Mouse (Mus musculus) layer of hippocampus, postnatal 10 days (tissue): ENCODE results near the gene Crx. TPM values are rescaled to one million over a fixed set of nuclear protein-coding genes. Genes with fewer than 3 reads are reported as not detected.
"Not testable (repeated sequence)": the region's sequence is repeated elsewhere in the genome, so short reads cannot be mapped to it uniquely, and the experiment has no call there.

Experiments used
- DNase-seq, 2 experiments: peaks; one replicate each; pipeline ENCODE4 v3.0.0; 2021; ENCODE audit warnings: low spot score in 2 of 2
- long read RNA-seq: library from polyadenylated mRNA; stranded (forward); transcript quantifications from one replicate; pipeline ENCODE4 v2.0.0, GENCODE M21; 2023
- total RNA-seq, 2 experiments: library from RNA; stranded (reverse); gene quantifications; 2 replicates each; pipeline ENCODE4 v1.2.3; 2021

Gene Crx
- total RNA-seq, result not detected
- long read RNA-seq, result 0 reads

DNA sequence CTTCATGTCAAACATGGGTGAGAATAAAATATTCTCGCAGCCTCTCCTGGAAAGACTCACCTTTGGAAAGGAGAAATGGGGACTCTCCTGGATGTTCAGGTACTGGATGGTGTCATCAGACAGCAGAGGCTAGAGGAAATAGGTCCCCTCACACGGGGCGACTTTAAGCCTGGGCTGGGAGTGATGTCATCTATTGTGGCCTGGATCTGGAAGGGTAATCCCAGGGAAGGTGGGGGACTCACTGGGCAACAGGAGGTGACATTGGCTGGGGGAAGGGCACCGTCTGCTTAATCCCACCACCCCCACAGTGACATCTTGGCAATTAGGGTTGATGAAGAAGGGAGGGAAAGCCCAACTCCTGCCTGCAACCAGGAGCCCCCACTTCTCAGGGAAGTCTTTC, at the start of gene Crx:
Crx (minus strand) TSS at position 213 of the 400 bp plus-strand sequence.
- no peak for DNase-seq

DNA sequence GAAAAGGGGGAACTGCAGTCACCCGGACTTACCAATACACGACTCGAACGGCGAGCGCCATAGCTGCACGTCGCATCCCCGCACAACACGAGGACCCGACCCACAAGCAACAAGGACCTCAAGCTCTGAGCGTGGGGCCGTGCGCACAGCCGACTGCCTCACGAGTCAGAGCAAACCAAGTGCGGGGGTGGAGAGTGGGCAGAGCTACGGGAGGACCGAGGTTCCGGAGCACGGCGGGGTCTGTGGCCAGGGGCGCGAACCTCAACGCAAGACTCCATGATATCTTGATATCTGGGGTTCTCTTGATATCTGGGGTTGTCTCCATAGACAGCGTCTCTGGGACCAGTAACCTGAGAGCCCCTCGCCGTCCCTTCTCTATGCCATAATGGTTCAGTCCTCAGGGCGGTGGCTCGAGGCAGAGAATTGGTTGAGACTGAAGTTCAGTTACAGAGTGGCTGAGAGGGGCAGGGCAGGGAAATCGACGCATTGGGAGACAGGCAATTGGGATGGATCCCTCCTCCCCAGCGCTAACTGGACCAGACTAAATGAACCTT, 42.5 kb upstream of the Crx start, which contains the start of gene Selenow:
Selenow (minus strand) TSS at position 183 of the 554 bp plus-strand sequence.
- DNase-seq, result peak; percentile 95

DNA sequence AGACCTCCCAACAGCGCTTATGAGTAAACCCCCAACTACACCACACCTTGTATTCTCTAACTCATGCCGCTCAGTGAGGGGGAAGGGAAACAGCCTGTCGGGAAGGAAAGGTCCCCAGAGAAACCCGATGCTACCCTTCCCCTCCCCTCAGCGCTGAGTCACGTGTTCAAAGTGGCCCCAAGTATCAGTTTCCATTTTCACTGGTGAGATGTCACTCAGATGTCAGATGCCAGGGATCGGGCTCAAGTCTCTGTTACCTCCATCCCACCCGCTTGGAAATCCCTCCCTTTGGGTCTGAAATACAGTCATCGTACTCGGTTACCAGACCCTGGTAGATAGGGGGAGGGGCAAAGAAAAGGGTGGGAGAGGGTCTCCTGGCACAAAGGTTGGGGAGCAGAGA, 42.0 kb upstream of the Crx start:
- no peak for DNase-seq

DNA sequence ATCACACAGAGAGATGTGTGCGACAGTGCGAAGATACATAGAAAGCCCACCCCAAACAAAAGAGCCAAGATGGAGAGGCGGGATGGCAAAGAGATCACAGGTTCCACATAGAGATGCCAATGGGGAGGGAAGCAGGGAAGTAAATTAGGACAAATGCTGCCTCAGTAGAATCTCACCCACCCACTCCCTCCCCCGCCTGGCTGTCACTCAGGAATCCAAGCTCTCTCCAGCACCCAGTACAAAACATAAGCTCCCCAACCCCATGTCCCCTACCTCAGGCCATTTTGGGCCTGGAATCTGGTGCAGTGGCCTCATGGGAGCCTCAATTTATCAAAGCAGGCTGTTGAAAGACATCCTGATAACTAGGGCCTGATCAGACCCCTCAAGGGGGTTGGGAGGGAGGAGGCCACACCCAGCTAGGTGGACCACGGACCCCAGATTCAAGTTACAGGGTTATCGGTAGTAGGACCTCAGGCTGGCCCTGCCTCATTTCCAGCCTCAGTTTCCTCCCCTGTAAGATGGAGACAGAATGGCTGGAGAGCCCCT, 41.0 kb upstream of the Crx start:
- no peak for DNase-seq

DNA sequence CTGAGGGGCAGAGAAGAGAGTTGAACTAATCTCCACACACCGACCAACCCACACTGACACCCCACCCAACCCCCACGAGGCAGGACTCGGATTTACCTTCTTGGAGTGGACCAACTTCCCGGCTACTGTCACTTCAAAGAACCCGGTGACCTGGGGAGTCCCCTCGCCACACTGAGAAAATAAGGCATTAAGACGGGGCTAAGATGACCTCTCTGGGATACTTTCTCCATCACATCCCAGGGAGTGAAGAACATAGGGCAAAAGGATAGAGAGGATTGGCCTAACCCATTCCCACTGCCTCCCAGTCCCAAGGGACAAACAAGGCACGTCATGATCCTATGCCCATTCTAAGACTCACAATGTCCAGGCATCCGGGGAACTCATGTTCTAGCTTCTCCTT, 40.2 kb upstream of the Crx start:
- no peak for DNase-seq

DNA sequence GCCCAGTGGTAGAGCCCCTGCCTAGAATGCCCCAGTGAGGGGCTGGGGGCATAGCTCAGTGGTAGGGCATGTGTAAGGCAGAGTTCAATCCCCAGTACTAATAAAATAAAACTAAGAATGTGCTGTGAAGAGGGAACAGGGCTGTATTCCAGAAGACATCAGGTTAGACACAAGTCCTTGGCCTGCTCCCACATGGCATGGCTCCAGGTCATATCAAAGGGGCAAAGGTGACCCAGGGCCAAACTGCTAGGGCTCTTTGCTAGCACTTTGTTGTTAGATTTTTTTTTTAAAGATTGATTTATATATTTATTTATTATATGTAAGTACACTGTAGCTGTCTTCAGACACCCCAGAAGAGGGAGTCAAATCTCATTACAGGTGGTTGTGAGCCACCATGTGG, 38.6 kb upstream of the Crx start:
- peak in 1 of 2 experiments; percentile 45 for DNase-seq

DNA sequence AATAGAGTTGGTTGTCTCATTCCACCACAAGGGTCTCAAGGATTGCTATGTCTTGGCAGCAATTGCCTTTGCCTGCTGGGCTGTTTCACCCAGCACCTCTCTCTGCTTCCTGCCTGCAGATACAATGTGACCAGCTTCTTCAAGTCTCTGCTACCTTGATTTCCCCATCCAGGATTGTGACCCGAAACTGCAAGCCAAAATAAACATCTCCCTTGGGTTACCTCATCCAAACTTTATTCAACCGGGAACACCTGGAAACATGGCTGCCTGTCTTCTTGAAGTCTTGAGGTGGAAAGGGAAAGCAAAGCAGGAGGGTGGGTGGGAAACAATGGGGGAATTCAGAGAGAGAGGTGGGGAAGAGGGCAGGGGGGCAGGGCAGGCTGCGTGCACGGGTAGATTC, 37.2 kb upstream of the Crx start:
- no peak for DNase-seq

DNA sequence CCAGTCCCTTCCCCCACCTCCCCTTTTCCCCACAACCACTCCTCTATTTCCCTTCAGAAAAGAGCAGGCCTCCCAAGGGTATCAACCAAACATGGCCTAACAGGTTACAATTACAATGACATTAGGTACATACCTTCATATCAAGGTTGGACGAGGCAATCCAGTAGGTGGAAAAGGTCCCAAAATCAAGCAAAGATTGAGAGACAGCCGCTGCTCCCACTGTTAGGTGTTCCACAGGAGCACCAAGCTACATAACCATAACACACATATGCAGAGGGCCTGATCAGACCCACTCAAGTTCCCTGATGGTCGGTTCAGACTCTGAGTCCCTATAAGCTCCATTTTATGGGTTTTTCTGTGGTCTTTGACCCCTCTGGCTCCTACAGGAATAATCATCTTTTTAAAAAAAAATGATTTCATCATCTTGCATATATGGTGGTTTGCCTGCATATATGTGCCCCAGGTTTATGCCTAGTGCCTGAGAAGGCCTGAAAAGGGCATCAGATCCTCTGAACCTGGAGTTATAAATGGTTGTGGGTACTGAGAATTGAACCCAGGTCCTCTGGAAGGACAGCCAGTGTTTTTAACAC, 36.5 kb upstream of the Crx start:
- DNase-seq, result no peak

DNA sequence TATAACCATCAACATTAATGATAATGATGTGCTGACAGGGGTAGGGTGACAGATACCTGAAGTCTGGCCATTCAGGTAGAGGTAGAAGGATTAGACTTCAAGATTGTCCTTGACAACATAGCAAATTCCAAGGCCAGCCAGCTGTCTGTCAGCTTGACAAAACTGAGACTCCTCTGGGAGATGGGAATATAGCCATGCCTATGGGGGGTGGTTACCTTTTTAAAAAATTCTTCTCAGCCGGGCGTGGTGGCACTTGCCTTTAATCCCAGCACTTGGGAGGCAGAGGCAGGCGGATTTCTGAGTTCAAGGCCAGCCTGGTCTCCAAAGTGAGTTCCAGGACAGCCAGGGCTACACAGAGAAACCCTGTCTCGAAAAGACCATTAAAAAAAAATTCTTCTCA, 35.9 kb upstream of the Crx start:
- not testable (repeated sequence) for DNase-seq

DNA sequence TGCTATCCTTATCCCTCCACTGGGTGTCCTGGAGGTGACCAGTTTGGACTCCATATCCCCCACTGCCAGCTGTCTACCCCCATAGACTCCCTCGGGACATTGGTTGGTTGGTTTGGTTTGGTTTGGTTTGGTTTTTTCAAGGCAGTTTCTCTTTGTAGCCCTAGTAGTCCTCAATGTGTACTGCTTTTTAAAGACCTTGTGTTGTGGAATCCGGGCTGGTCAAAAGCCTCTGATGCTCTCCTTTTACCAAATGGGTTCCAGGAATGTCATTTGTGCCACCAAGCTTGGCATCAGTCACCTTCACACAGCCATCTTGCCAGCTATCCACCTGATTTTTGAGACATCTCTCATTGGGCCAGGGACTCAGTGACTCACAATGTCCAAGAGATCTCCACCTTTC, 35.0 kb upstream of the Crx start:
- no peak for DNase-seq

DNA sequence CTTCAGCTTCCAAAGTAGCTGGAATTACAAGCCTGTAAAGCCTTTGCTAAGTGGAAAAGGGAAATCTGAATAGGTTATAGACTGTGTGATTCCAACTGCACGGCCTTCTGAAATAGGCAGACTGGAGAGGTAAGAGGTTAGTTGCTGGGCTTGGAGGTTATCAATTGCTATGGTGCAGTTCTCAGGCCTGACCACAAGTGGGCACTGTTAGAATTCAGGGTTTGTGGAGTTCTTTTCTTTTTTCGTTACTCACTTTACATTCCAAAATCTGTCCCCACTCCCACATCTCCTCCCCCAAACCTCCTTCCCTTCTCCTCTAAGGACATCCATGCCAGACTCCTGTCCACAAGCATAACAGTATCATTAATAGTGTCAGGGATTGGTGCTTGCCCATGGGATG, 34.5 kb upstream of the Crx start:
- DNase-seq, result peak in 1 of 2 experiments; percentile 64

DNA sequence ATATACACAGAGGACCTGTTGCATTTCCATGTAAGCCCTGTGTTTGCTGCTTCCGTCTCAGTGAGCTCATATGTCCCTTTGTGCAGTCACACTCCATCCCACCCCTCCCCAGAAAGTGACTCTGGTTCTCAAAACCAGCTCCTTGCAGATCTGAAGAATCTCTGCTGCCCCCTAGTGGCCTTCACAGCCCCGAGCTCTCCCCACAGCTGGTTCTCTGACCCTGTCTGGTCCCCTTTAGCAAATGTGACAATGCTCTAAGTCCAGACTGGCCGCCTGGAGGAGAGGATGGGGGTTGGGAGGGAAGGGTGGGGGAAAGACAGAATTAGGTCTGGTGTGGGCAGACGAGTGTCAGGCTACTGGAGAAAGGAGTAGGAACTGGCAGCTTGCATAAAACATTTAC, 32.4 kb upstream of the Crx start:
- peak; percentile 80 to 84 for DNase-seq

DNA sequence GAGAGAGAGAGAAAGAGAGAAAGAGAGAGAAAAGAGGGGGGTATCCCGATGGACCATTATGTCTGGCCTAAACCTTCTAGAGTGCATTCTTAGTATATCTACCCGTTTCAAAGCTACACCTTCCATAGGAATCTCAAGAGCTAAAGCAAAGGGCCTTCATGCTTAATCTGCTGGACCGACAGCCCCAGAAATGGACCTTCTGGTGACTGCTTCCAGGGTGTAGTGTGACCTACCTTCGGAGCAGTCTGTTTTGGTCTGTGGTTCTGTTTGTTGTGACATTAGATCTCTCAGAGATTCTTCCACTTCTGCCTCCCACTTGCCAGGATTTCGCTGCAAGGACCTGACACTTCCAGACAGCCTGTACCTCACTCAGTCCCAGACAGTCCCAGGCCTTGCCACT, 30.8 kb upstream of the Crx start:
- no peak for DNase-seq

DNA sequence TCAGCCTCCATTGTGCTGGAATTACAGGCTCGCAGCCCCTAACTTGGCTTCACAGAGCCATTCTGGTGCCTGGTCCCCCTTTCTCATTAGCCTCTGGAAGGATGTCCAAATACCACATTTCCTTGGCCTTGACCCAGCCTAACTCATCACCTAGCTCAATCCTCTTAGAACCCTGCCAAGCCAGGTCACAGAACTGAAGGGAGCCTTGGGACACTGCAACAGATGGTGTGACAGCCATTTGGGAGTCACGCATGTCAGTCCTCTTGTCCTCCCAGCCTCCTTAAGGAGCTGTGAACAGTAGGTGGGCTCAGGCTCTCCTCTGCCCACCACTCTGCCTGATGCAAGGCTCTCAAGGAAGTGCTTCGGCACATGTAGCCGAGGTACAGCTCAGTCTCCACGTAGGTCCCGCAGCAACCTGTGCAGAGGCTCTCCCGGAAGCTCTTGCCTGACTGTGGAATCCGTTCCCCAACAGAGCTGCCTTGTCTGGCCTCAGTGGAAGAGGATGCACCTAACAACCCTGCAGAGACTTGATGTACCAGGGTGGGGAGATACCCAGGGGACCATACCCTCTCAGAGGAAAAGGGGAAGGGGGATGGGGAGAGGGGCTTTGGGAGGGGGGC, 28.3 kb upstream of the Crx start:
- DNase-seq, result no peak

DNA sequence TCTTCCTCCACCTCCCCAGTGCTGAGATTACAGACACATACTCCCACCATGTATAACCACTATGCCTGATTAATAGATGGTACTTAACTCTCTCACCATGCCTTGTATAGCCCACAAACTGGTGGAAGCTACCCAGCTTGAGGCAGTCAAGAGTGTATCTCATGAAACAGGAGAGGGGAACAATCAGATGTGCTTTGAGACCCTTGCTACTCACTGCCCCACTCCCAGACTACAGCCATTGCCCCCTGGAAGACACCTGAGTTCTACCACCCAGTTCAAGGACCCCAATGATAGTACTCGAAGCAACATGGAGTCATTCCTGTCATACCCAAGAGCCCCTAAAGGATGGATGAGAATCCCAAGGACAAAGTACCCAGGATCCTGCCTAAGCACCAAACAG, 26.8 kb upstream of the Crx start:
- DNase-seq, result no peak

DNA sequence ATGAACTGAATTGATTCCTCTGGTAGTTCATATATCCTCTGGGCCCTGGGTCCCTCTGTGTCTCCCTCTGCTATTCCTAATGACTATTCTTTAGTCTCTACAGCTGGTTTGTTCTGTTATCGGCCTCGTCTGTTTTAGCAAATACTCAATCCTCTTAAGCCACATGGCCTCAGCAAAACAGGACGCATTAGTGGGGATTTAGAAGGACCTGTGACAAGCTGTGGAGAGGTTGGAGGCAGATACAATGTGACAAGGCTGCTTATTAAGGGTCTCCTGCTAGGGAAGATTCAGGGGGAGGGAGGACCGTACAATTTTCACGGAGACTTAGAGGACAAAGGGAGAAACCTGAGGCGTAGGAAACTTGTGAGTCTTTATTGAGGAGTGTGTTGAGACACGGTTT, 26.1 kb upstream of the Crx start:
- no peak for DNase-seq

DNA sequence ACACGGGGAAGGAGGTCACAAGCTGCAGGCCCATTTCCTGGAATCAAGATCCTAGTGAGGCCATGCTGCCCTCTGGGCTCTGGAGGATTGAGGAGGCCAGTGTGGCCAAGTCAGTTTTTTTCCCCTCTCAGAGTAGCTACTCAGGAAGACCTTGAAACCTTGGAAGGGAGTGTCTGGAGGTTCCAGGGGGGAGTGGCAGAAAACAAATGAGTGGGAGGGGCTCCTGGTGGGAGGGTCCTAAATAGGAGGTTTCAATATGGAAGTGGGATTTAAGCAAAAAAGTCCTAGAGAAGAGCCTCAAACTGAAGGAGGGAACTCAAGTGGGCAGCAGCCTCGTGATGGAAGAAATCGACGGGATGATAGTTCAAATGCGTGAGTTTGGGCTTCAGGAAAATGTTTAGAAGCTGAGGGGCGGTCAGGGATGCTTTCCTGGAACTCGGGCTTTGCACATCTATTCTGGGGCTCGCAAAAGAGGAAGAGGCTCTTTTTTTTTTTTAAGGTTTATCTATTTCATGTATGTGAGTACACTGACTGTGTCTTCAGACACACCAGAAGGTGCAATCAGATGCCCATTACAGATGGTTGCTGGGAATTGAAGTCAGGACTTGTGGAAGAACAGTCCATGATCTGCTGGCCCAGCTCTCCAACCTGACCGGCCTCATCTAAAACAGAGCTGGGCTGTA, 21.7 kb upstream of the Crx start:
- DNase-seq, result no peak

DNA sequence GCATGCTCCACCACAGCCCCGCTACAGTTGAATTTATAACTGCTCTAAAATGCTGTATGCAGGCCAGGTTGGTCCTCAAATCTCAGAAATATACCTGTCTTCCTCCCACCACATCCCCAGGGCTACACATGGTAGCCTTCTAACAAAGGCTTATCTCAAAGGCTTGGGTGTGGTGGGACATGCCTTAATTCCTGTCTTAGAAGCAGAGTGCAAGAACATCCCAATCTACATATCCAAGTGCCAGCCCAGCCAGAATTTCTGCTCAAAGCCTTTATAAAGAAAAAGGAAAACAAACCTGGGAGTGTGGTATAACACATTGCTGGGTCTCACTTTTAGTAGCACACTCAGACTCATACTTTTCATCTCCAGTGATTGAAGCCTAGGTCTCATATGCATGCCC, 14.5 kb upstream of the Crx start:
- no peak for DNase-seq

DNA sequence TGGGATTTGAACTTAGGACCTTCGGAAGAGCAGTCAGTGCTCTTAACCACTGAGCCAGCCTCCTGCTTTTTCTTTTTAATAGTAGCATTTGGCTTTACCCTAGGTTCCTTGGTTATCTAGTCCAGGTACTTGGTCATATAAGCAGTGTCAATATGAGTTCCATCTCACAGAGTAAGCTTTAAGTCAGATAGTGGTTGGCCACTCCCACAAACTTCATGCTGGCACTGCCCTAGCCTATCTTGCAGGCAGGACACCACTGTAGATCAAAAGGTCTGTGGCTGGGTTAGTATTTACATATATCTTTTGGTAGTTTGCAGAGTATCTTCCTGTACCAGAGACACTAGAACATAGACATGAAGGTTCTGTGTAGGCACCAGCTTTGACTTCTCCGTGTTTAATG, 4.4 kb upstream of the Crx start:
- DNase-seq, result no peak

DNA sequence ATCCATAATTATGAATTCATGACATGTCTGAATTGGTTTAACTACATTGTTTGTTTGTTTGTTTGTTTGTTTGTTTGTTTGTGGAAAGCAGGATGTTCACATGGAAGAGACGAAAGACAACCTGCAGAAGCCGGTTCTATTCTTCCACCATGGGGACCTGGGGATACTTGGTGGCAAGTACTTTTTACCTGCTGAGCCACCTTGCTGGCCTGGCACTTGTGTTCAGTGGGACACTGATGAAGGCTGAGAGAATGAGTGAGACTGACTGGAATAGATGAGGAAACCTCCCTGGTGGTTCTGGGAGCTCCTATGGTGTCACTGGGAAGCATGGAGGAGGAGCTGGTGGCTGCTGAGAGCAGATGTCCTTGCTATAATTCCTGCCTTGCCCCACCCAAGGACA, 2.5 kb upstream of the Crx start, which contains the start of gene Crxos:
Crxos (plus strand) TSS at position 301 of the 400 bp plus-strand sequence.
- no peak for DNase-seq

DNA sequence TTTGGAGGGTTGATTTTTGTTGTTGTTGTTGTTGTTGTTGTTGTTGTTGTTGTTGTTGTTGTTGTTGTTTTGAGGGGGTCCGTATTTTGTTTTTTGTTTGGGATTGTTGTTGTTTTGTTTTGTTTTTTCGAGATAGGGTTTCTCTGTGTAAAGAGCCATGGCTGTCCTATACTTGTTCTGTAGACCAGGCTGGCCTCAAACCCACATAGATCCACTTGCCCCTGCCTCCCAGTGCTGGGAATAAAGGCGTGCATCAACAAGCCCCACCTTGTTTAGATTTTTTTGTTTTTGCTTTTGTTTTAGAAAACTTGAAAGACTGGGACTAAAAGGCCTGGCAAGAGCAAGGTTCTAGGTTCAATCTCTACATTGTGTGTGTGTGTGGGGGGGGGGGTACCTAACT, 2.1 kb upstream of the Crx start:
- no peak for DNase-seq

DNA sequence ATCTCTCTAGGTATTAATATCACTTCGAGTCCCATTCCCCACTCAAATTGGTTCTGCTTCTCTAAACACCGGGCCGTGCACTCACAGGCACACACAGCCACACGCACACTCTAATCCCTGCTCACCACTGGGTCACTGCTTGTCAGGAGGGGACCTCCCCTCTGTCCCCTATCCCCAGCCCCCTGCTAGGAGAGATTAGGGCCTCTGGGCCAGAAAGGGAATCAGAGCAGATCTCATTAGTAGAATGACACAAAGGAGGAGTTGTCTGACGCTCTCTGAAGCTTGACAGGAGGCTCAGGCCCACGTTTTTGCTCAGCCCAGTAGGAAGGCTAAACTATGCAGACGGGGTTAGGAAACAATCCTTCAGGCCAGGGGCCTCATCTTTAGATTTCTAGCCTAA, 1.6 kb upstream of the Crx start:
- DNase-seq, result no peak
